Mouse (Mus musculus): ENCODE data around the gene Otoa. TPM values are rescaled to one million over a fixed set of nuclear protein-coding genes. Genes with fewer than 3 reads are reported as not detected.
A peak's percentile ranks its signal among the peaks of the same experiment; 100 is the strongest.

Gene Otoa
- polyA plus RNA-seq, 2 experiments, result 0.01 TPM; not detected in 1

GRCm38 (mm10) chr7:121077311-121077710, 4.1 kb upstream of the Otoa start:
- 83% methylated on average over 6 of the region's 6 CpGs for WGBS (ENCODE audit: insufficient replicate concordance)
- H3K9me3 ChIP-seq (ENCODE audit: control insufficient read depth, low read length), result no peaks in the 10 kb centered on the region

DNA sequence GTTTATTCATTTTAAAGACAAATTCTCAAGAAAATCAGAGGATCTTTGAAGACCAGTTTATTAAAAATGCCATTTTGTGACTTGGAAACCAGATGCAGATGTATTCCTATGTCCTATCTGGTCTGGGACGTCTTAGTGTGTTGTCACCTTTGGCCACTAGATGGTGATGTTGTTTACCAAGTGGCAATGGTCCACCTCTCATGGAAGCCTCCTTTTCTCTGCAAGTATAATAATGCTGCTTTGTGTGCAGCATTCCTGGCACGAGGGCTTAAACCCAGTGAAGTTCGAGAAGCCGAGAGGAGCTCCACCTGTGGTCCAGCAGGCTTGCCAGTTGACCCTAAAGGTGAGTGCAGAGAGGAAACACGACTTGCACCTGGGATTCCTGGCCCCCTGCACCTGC, 3.6 kb upstream of the Otoa start:
- no peaks in the 10 kb centered on the region for H3K9me3 ChIP-seq (ENCODE audit: control insufficient read depth, low read length)
- H3K9ac ChIP-seq (replicated peaks), result no peak overlapping the region
- WGBS (ENCODE audit: insufficient replicate concordance), result 51% methylated on average over 5 of the region's 5 CpGs
- ATAC-seq (ENCODE audit: insufficient read depth) (no peak), DNase-seq (ENCODE audit: low read depth in 3 of 3, low spot score in 3 of 3) (peak in 2 of 3 experiments; percentile 26 to 30)
- no peaks in the 10 kb centered on the region for H3K36me3 ChIP-seq (replicated peaks; ENCODE audit: control insufficient read depth, insufficient read depth, low read depth)
- H3K27ac ChIP-seq, result no peak overlapping the region
- no peaks in the 10 kb centered on the region for H3K27me3 ChIP-seq (ENCODE audit: control insufficient read depth, insufficient read depth, low read length)
- no peak for TF ChIP-seq EP300 (IDR thresholded peaks at IDR 0.05; ENCODE audit: low read depth)
- peak; percentile 76 for TF ChIP-seq CTCF (IDR thresholded peaks at IDR 0.05; ENCODE audit: low read depth)
- H3K4me2 ChIP-seq (ENCODE audit: low read depth), result no peak overlapping the region
- no peaks in the 10 kb centered on the region for H3K4me1 ChIP-seq (replicated peaks; ENCODE audit: control insufficient read depth in 2 of 2, insufficient read depth in 2 of 2, low read length in 1 of 2)
- no peak overlapping the region for H3K4me3 ChIP-seq (ENCODE audit: insufficient read depth in 1 of 2, low read depth in 2 of 2, low read length in 2 of 2)

More at GRCm38 (mm10) chr7:121077311-121077710, 4.1 kb upstream of the Otoa start:
- DNase-seq (ENCODE audit: low read depth in 3 of 3, low spot score in 3 of 3) (no peak), ATAC-seq (ENCODE audit: insufficient read depth) (no peak)
- Histone ChIP-seq H3K27me3 (ENCODE audit: control insufficient read depth, insufficient read depth, low read length) (no peaks in the 10 kb centered on the region), H3K4me3 (ENCODE audit: insufficient read depth in 1 of 2, low read depth in 2 of 2, low read length in 2 of 2) (no peak overlapping the region), H3K9ac (replicated peaks) (no peak overlapping the region), H3K27ac (no peak overlapping the region), H3K4me1 (replicated peaks; ENCODE audit: control insufficient read depth in 2 of 2, insufficient read depth in 2 of 2, low read length in 1 of 2) (no peaks in the 10 kb centered on the region), H3K36me3 (replicated peaks; ENCODE audit: control insufficient read depth, insufficient read depth, low read depth) (no peaks in the 10 kb centered on the region), H3K4me2 (ENCODE audit: low read depth) (no peak overlapping the region)
- TF ChIP-seq CTCF (IDR thresholded peaks at IDR 0.05; ENCODE audit: low read depth) (no peak), EP300 (IDR thresholded peaks at IDR 0.05; ENCODE audit: low read depth) (no peak)

DNA sequence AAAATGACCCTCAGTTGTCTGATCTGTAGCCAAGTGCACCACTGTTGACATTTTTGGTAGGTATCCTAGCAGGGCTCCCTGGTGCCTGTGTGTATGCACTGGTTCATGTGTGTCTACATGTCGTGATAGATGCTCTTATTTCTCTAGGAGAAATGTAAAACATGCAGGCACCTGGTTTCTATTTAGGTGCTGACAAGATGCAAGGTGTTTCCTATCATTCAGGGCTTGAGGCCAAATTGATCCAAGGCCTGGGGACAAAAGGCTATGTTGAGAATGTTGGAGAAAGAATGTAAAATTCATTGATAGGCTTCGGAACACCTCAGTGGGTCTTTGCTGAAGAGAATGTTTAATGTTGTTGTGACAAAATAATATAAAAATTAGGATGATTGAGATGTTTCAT, 366 bp downstream of the Otoa start:
- DNase-seq (ENCODE audit: low read depth in 3 of 3, low spot score in 3 of 3) (no peak), ATAC-seq (ENCODE audit: insufficient read depth) (no peak)
- Histone ChIP-seq H3K4me3 (ENCODE audit: insufficient read depth in 1 of 2, low read depth in 2 of 2, low read length in 2 of 2) (no peak overlapping the region), H3K9ac (replicated peaks) (no peak overlapping the region), H3K27me3 (ENCODE audit: control insufficient read depth, insufficient read depth, low read length) (no peaks in the 10 kb centered on the region), H3K4me1 (replicated peaks; ENCODE audit: control insufficient read depth in 2 of 2, insufficient read depth in 2 of 2, low read length in 1 of 2) (no peaks in the 10 kb centered on the region), H3K4me2 (ENCODE audit: low read depth) (no peak overlapping the region), H3K27ac (no peak overlapping the region), H3K36me3 (replicated peaks; ENCODE audit: control insufficient read depth, insufficient read depth, low read depth) (no peaks in the 10 kb centered on the region), H3K9me3 (ENCODE audit: control insufficient read depth, low read length) (no peaks in the 10 kb centered on the region)
- no peak for TF ChIP-seq EP300 (IDR thresholded peaks at IDR 0.05; ENCODE audit: low read depth)
- no peak for TF ChIP-seq CTCF (IDR thresholded peaks at IDR 0.05; ENCODE audit: low read depth)
- 68% methylated on average over 2 of the region's 2 CpGs for WGBS (ENCODE audit: insufficient replicate concordance)

DNA sequence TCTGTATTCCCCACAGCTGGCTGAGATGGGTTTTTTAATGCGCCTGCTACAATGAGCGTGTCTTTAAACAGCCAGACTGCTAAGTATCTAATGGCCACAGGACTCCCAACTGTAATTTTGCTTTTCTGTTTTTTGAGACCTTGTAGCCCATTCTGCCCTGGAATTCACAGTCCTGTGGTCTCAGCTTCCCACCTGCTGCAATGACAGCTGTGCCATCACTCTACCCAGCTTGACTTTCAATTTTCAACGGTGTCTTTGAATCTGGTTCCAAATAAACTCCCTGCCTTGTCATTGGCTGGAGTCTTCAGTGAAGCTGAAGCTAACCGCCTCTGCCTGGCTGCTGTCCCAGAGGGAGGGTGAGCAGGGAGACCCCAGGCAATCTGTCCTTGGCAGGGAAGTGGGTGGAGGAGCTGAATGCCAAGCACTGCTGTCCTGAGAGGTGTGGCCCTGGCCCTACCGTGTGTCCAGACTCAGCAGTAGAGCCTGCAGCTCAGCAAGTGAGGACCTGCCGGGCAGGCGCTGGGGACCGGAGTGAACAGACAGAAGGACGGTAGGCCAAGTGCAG, 1.6 kb downstream of the Otoa start:
- H3K4me2 ChIP-seq (ENCODE audit: low read depth), result no peak overlapping the region
- no peak for ATAC-seq (ENCODE audit: insufficient read depth)
- TF ChIP-seq CTCF (IDR thresholded peaks at IDR 0.05; ENCODE audit: low read depth) (no peak), EP300 (IDR thresholded peaks at IDR 0.05; ENCODE audit: low read depth) (no peak)

DNA sequence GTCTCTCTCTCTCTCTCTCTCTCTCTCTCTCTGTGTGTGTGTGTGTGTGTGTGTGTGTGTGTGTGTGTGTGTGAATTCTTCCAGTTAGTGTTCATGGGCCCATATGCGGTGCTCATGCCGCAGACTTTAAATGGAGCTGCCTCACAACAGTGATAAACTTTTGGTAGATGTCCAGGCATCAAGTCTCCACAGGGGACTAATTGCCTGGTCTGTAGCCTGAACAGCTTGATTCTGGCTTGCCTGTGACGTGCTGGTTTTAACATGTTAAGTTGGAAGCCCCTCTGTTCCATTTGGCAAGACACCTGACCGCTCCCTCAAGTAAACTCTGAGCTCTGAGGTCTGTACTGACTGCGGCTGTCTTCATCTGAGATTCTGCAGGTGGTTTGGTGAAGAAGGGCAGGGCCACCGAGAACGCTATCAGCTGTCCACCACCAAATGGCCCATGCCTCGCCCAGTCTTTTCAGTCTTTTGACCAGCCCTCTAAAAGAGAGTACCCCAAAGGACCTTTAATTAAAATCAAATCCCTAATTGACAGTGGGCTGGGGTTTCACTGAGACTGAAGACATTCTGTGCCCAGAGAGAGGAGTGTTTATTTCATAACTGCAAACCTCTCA, 3.5 kb downstream of the Otoa start:
- H3K4me2 ChIP-seq (ENCODE audit: low read depth), result no peak overlapping the region
- no peak overlapping the region for H3K9ac ChIP-seq (replicated peaks)
- TF ChIP-seq CTCF (IDR thresholded peaks at IDR 0.05; ENCODE audit: low read depth), result no peak
- no peak for TF ChIP-seq EP300 (IDR thresholded peaks at IDR 0.05; ENCODE audit: low read depth)
- no peaks in the 10 kb centered on the region for H3K4me1 ChIP-seq (replicated peaks; ENCODE audit: control insufficient read depth in 2 of 2, insufficient read depth in 2 of 2, low read length in 1 of 2)
- no peaks in the 10 kb centered on the region for H3K9me3 ChIP-seq (ENCODE audit: control insufficient read depth, low read length)
- H3K27me3 ChIP-seq (ENCODE audit: control insufficient read depth, insufficient read depth, low read length), result no peaks in the 10 kb centered on the region
- no peak overlapping the region for H3K27ac ChIP-seq
- H3K36me3 ChIP-seq (replicated peaks; ENCODE audit: control insufficient read depth, insufficient read depth, low read depth), result no peaks in the 10 kb centered on the region
- no peak overlapping the region for H3K4me3 ChIP-seq (ENCODE audit: insufficient read depth in 1 of 2, low read depth in 2 of 2, low read length in 2 of 2)
- WGBS (ENCODE audit: insufficient replicate concordance), result 60% methylated on average over 8 of the region's 8 CpGs
- ATAC-seq (ENCODE audit: insufficient read depth) (no peak), DNase-seq (ENCODE audit: low read depth in 3 of 3, low spot score in 3 of 3) (no peak)

More for the DNA sequence above, 1.6 kb downstream of the Otoa start:
- H3K4me1 ChIP-seq (replicated peaks; ENCODE audit: control insufficient read depth in 2 of 2, insufficient read depth in 2 of 2, low read length in 1 of 2), result no peaks in the 10 kb centered on the region
- no peaks in the 10 kb centered on the region for H3K27me3 ChIP-seq (ENCODE audit: control insufficient read depth, insufficient read depth, low read length)
- H3K27ac ChIP-seq, result no peak overlapping the region
- H3K9me3 ChIP-seq (ENCODE audit: control insufficient read depth, low read length), result no peaks in the 10 kb centered on the region
- DNase-seq (ENCODE audit: low read depth in 3 of 3, low spot score in 3 of 3), result no peak
- no peak overlapping the region for H3K4me3 ChIP-seq (ENCODE audit: insufficient read depth in 1 of 2, low read depth in 2 of 2, low read length in 2 of 2)
- H3K36me3 ChIP-seq (replicated peaks; ENCODE audit: control insufficient read depth, insufficient read depth, low read depth), result no peaks in the 10 kb centered on the region
- no peak overlapping the region for H3K9ac ChIP-seq (replicated peaks)
- 65% methylated on average over 9 of the region's 9 CpGs for WGBS (ENCODE audit: insufficient replicate concordance)

All from liver, embryonic 14.5 days (tissue).